Mouse (Mus musculus) olfactory bulb, adult 2 months (tissue): Measurements from ENCODE around the gene Cited4.

Source experiments
- CTCF ChIP-seq: fragments of 200-500 bp; IDR thresholded peaks from 2 replicates; pipeline ENCODE4 v1.5.1; 2012; ENCODE audit warnings: low read depth, mild to moderate bottlenecking, low read length, moderate library complexity; ENCODE audit not compliant: insufficient read depth
- POLR2A ChIP-seq: fragments of 200-500 bp; IDR thresholded peaks from 2 replicates; pipeline ENCODE4 v1.6.1; 2012; ENCODE audit warnings: mild to moderate bottlenecking, low read depth, low read length, moderate library complexity; ENCODE audit not compliant: insufficient read depth

DNA sequence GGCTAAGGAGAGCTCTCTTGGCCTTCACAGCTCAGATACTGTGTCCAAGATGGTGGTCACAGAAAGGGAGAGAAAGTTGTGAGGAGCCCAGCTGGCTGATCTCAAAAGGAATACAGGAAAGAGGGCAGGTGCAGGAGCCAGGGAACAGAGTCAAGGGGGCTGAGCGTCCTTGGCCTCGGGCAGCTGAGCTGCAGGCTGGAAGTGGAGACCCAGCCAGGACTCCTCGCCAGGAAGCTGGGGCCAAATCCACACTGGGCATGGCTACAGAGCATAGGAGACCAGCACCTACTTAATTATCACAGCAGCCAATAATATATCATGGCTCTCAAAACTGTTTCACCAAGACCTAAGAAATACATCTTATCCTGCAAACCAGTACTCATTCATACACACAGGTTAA, 34.8 kb downstream of the Cited4 start:
- TF ChIP-seq CTCF (no peak), POLR2A (no peak)
